Mouse (Mus musculus) thymus, adult 2 months (tissue): ENCODE data around the gene Psmd14.

Source experiments
- CTCF ChIP-seq: fragments of 200-500 bp; IDR thresholded peaks from 2 replicates; pipeline ENCODE4 v1.5.1; 2012; ENCODE audit warnings: mild to moderate bottlenecking, control low read depth, low read length, moderate library complexity, borderline replicate concordance; ENCODE audit not compliant: control insufficient read depth, poor library complexity, insufficient read depth; ENCODE audit errors: extremely low read depth
- POLR2A ChIP-seq: fragments of 200-500 bp; IDR thresholded peaks from 2 replicates; pipeline ENCODE4 v1.6.1; 2012; ENCODE audit warnings: mild to moderate bottlenecking, low read length, control low read depth, moderate library complexity; ENCODE audit not compliant: control insufficient read depth, poor library complexity, insufficient read depth; ENCODE audit errors: extremely low read depth

- TF ChIP-seq CTCF (no peak), POLR2A (no peak)
These were observed 35.9 kb downstream of the Psmd14 start for GRCm38 (mm10) chr2:61747411-61747810.
